Mouse (Mus musculus): ENCODE measurements at regions not wholly inside any gene's neighbourhood (a gene's known extent, or its start where the extent isn't known, plus 50 kb on each side); places are given as distances from the start of the nearest gene placed in this dataset.

DNA sequence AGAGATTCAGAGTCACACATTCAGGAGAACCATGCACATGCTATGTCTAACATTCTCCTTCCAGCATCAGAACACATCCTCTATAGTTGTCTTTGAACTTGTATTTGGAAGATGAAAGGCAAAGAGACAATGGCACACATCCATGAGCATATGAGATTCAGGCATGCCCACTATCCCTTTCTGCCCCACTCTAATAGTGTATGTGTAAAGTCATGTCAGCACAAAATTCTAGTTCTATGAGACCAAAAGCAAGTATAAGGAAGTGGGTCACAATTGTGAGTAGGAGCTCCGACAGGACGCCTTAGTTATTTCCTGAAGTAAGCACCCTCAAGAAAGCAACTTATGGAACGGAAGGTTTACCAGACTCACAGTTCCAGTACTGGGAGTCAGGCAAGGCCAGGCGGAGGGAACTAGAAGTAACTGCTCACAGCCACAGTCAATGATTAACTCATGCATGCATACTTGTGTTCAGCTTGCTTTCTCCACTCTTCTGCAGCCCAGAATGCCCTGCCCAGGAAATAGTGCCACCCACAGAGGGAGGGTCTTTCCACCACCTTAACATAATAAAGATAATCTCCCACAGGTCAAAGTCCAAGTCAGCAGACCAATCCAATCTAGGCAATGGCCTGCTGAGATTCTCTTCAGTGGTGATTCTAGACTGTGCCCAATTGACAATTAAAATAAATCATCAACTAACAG is 157.3 kb upstream of the Apob start:
- Histone ChIP-seq H3K4me3 (ENCODE audit: low read depth, low read length) (no peak overlapping the region), H3K4me2 (ENCODE audit: low read depth, low read length) (no peak overlapping the region), H3K27me3 (ENCODE audit: control insufficient read depth, insufficient read depth, low read length) (no peaks in the 10 kb centered on the region), H3K27ac (ENCODE audit: low read depth) (no peak overlapping the region), H3K9me3 (replicated peaks; ENCODE audit: control insufficient read depth, low read length) (no peaks in the 10 kb centered on the region), H3K36me3 (replicated peaks; ENCODE audit: control insufficient read depth, insufficient read depth, low read length) (no peaks in the 10 kb centered on the region), H3K4me1 (ENCODE audit: control insufficient read depth, insufficient read depth) (no peaks in the 10 kb centered on the region), H3K9ac (replicated peaks; ENCODE audit: low read depth, low read length) (no peak overlapping the region)
- WGBS: 82% methylated on average over 4 of the region's 4 CpGs
- ATAC-seq (ENCODE audit: insufficient read depth, low read depth): no peak
- TF ChIP-seq EP300 (IDR thresholded peaks at IDR 0.05; ENCODE audit: low read depth) (no peak), CTCF (IDR thresholded peaks at IDR 0.05; ENCODE audit: low read depth) (no peak)
- no peak for DNase-seq (ENCODE audit: low spot score)

DNA sequence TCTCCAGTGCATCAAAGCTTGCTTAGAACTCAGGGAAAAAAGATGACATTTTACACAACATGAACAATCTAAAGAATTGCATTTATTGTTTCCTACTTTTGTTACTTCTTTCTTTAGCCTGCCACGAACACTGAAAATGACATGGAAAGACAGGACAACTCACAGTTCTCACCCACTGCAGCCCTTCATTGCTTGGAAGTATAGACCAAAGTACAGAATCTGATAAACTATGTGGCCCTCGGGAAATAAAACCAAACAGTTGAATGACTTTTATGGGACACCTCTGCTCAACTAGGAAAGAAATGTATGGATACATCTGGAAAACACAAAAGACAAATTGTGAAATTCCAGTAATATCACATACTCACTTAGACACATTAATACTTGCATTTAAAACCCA is 156.7 kb upstream of the Apob start:
- WGBS: 68% methylated on average over 2 of the region's 2 CpGs
- H3K4me1 ChIP-seq (ENCODE audit: control insufficient read depth, insufficient read depth): no peaks in the 10 kb centered on the region
- TF ChIP-seq EP300 (IDR thresholded peaks at IDR 0.05; ENCODE audit: low read depth): no peak
- no peak for TF ChIP-seq CTCF (IDR thresholded peaks at IDR 0.05; ENCODE audit: low read depth)
- no peaks in the 10 kb centered on the region for H3K27me3 ChIP-seq (ENCODE audit: control insufficient read depth, insufficient read depth, low read length)
- peaks cover under 1% of the 10 kb centered on the region; the same call in 1 of the 2 replicates for H3K9me3 ChIP-seq (replicated peaks; ENCODE audit: control insufficient read depth, low read length)
- H3K9ac ChIP-seq (replicated peaks; ENCODE audit: low read depth, low read length): no peak overlapping the region
- no peaks in the 10 kb centered on the region for H3K36me3 ChIP-seq (replicated peaks; ENCODE audit: control insufficient read depth, insufficient read depth, low read length)
- H3K4me3 ChIP-seq (ENCODE audit: low read depth, low read length): no peak overlapping the region
- no peak for DNase-seq (ENCODE audit: low spot score)
- no peak overlapping the region for H3K4me2 ChIP-seq (ENCODE audit: low read depth, low read length)
- H3K27ac ChIP-seq (ENCODE audit: low read depth): no peak overlapping the region
- no peak for ATAC-seq (ENCODE audit: insufficient read depth, low read depth)

DNA sequence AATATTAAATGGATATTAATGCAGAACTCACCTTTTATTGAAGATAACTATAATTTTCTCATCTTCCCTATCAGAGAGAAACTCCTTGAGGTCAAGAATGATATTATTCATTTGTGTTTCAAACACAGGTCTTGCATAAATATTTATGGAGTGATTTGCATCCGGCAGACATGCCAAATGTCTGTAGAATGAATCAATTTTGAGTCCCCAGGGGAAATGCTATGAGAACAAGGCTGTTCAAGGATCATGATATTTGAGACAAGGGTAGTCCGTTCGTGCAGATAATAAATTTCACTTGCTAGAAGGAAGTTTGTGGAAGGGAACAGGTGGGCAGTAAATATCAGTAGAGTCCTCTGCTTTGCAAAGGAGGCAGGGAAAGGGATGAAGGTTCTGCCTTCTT is 141.7 kb upstream of the Apob start:
- no peak overlapping the region for H3K27ac ChIP-seq (ENCODE audit: low read depth)
- DNase-seq (ENCODE audit: low spot score) (no peak), ATAC-seq (ENCODE audit: insufficient read depth, low read depth) (no peak)
- no peak overlapping the region for H3K9ac ChIP-seq (replicated peaks; ENCODE audit: low read depth, low read length)
- no peak for TF ChIP-seq EP300 (IDR thresholded peaks at IDR 0.05; ENCODE audit: low read depth)
- TF ChIP-seq CTCF (IDR thresholded peaks at IDR 0.05; ENCODE audit: low read depth): no peak
- no peaks in the 10 kb centered on the region for H3K4me1 ChIP-seq (ENCODE audit: control insufficient read depth, insufficient read depth)
- H3K9me3 ChIP-seq (replicated peaks; ENCODE audit: control insufficient read depth, low read length): no peaks in the 10 kb centered on the region
- H3K36me3 ChIP-seq (replicated peaks; ENCODE audit: control insufficient read depth, insufficient read depth, low read length): no peaks in the 10 kb centered on the region
- H3K4me2 ChIP-seq (ENCODE audit: low read depth, low read length): no peak overlapping the region
- H3K4me3 ChIP-seq (ENCODE audit: low read depth, low read length): no peak overlapping the region
- H3K27me3 ChIP-seq (ENCODE audit: control insufficient read depth, insufficient read depth, low read length): no peaks in the 10 kb centered on the region
- 64% methylated on average over 3 of the region's 3 CpGs for WGBS

DNA sequence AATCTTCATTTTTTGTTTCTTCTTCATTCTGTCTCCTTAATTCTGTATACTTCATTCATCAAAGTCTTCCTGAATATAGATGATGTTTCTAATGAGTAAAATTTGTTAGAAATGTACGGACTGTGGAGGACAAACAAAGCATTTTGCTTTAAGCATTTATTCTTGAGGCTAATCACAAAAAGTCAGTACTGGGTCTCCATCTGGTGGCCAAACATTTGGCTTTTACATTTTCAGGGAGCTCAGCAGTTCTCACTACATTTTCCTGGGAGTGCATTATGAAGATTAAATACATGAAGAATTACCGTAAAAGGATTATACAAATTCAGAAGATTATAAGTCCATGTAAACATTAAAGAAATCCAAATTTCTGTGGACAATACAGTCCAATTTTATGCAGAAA is 123.6 kb upstream of the Apob start:
- 70% methylated on average over 2 of the region's 2 CpGs for whole genome bisulfite sequencing
- DNase-seq (ENCODE audit: low spot score) (no peak), ATAC-seq (ENCODE audit: insufficient read depth, low read depth) (no peak)
- no peaks in the 10 kb centered on the region for H3K9me3 ChIP-seq (replicated peaks; ENCODE audit: control insufficient read depth, low read length)
- no peak overlapping the region for H3K27ac ChIP-seq (ENCODE audit: low read depth)
- H3K27me3 ChIP-seq (ENCODE audit: control insufficient read depth, insufficient read depth, low read length): no peaks in the 10 kb centered on the region
- H3K4me1 ChIP-seq (ENCODE audit: control insufficient read depth, insufficient read depth): no peaks in the 10 kb centered on the region
- H3K9ac ChIP-seq (replicated peaks; ENCODE audit: low read depth, low read length): no peak overlapping the region
- H3K36me3 ChIP-seq (replicated peaks; ENCODE audit: control insufficient read depth, insufficient read depth, low read length): no peaks in the 10 kb centered on the region
- H3K4me3 ChIP-seq (ENCODE audit: low read depth, low read length): no peak overlapping the region
- TF ChIP-seq EP300 (IDR thresholded peaks at IDR 0.05; ENCODE audit: low read depth): no peak
- TF ChIP-seq CTCF (IDR thresholded peaks at IDR 0.05; ENCODE audit: low read depth): no peak
- H3K4me2 ChIP-seq (ENCODE audit: low read depth, low read length): no peak overlapping the region

DNA sequence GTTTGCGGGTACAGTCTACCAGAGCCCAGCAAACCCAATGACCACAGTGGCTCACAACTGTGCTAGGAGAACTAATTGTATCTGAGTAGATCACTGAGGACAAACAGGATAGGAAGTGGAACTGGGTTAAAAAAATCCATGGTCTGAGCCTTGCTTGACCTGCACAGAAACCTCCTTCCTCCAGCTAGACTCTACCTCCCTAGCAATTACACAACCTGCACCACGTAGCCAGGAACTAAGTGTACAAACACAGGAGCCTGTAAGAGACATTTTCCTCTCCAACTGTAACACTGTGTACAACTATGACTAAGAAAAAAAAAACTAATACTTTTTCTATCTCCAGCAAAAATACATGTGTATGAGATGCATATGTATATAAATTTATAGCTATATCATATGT is 121.8 kb upstream of the Apob start:
- ATAC-seq (ENCODE audit: insufficient read depth, low read depth): no peak
- no peaks in the 10 kb centered on the region for H3K36me3 ChIP-seq (replicated peaks; ENCODE audit: control insufficient read depth, insufficient read depth, low read length)
- DNase-seq (ENCODE audit: low spot score): no peak
- no peak overlapping the region for H3K27ac ChIP-seq (ENCODE audit: low read depth)
- no peak overlapping the region for H3K4me2 ChIP-seq (ENCODE audit: low read depth, low read length)
- H3K27me3 ChIP-seq (ENCODE audit: control insufficient read depth, insufficient read depth, low read length): no peaks in the 10 kb centered on the region
- H3K4me3 ChIP-seq (ENCODE audit: low read depth, low read length): no peak overlapping the region
- H3K4me1 ChIP-seq (ENCODE audit: control insufficient read depth, insufficient read depth): no peaks in the 10 kb centered on the region
- 76% methylated on average over 2 of the region's 2 CpGs for WGBS
- no peaks in the 10 kb centered on the region for H3K9me3 ChIP-seq (replicated peaks; ENCODE audit: control insufficient read depth, low read length)
- TF ChIP-seq EP300 (IDR thresholded peaks at IDR 0.05; ENCODE audit: low read depth) (no peak), CTCF (IDR thresholded peaks at IDR 0.05; ENCODE audit: low read depth) (no peak)
- H3K9ac ChIP-seq (replicated peaks; ENCODE audit: low read depth, low read length): no peak overlapping the region

DNA sequence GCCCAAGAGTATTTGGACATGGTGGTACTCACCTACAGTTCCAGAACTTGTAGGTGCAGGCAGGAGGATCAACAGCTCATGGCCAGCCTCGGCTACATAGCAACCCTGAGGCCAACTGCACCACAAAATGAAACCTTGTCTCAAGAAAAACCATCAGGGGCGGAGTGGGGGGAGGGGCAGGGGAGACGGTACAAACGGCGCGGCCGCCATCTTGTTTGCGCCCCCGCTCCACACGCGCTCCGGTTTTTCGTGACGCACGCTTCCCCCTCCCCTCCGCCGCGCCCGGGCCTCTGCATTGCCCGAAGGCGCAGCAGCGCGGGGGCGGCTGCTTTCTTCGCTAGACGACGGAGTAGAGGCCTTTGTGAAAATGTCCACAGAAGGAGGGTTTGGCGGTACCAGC is 117.9 kb upstream of the Apob start:
- Histone ChIP-seq H3K4me1 (ENCODE audit: control insufficient read depth, insufficient read depth) (no peaks in the 10 kb centered on the region), H3K9ac (replicated peaks; ENCODE audit: low read depth, low read length) (no peak overlapping the region), H3K27ac (ENCODE audit: low read depth) (no peak overlapping the region), H3K4me2 (ENCODE audit: low read depth, low read length) (no peak overlapping the region), H3K4me3 (ENCODE audit: low read depth, low read length) (no peak overlapping the region), H3K27me3 (ENCODE audit: control insufficient read depth, insufficient read depth, low read length) (no peaks in the 10 kb centered on the region), H3K9me3 (replicated peaks; ENCODE audit: control insufficient read depth, low read length) (no peaks in the 10 kb centered on the region), H3K36me3 (replicated peaks; ENCODE audit: control insufficient read depth, insufficient read depth, low read length) (no peaks in the 10 kb centered on the region)
- TF ChIP-seq EP300 (IDR thresholded peaks at IDR 0.05; ENCODE audit: low read depth): no peak
- TF ChIP-seq CTCF (IDR thresholded peaks at IDR 0.05; ENCODE audit: low read depth): no peak
- ATAC-seq (ENCODE audit: insufficient read depth, low read depth) (no peak), DNase-seq (ENCODE audit: low spot score) (no peak)
- WGBS: 74% methylated on average over 28 of the region's 28 CpGs
